Mouse (Mus musculus) small intestine, adult 2 months (tissue): ENCODE measurements around the gene Serpinb5.

ENCODE experiments used
- CTCF ChIP-seq: fragments of 200-500 bp; IDR thresholded peaks from 2 replicates; pipeline ENCODE4 v1.5.1; 2012; ENCODE audit warnings: low read depth, mild to moderate bottlenecking, control low read depth, inconsistent platforms, low read length, moderate library complexity, mixed read lengths; ENCODE audit not compliant: insufficient replicate concordance, insufficient read length; ENCODE audit errors: extremely low read depth
- POLR2A ChIP-seq: fragments of 200-500 bp; IDR thresholded peaks from 2 replicates; pipeline ENCODE4 v1.6.1; 2012; ENCODE audit warnings: low read depth, mild to moderate bottlenecking, control low read depth, inconsistent platforms, low read length, moderate library complexity

GRCm38 (mm10) chr1:106865543-106865942 is 4.6 kb downstream of the Serpinb5 start:
- TF ChIP-seq CTCF (no peak), POLR2A (no peak)
